Mouse (Mus musculus): ENCODE data around the gene Sipa1. TPM values are rescaled to one million over a fixed set of nuclear protein-coding genes. Genes with fewer than 3 reads are reported as not detected.
"Not testable (repeated sequence)": the region's sequence is repeated elsewhere in the genome, so short reads cannot be mapped to it uniquely, and the experiment has no call there.

Sipa1 gene
- total RNA-seq, 4 experiments from 2014 or later, result 2.1 to 6.9 (median 6.3) TPM

GRCm38 (mm10) chr19:5686954-5687353, 23.4 kb upstream of the Sipa1 start:
- not testable (repeated sequence) for DNase-seq (ENCODE audit: low spot score in 2 of 2)

DNA sequence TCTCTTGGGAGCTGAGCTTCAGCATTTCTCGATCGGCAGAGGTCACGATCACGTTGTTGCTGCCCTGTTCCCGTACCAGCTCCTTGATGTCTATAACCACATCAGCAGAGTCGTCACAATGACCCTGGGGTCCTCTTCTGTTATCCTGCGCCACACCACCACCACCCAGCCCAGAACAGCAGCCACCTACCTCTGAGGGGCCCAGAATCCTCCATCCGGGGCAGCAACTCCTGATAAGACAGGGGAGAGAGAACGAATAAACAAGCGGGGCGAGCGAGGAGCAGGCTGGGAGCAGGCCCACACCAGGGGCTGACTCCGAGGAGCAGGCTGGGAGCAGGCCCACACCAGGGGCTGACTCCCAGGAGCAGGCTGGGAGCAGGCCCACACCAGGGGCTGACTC, 22.9 kb upstream of the Sipa1 start:
- DNase-seq (ENCODE audit: low spot score in 2 of 2), result no peak

DNA sequence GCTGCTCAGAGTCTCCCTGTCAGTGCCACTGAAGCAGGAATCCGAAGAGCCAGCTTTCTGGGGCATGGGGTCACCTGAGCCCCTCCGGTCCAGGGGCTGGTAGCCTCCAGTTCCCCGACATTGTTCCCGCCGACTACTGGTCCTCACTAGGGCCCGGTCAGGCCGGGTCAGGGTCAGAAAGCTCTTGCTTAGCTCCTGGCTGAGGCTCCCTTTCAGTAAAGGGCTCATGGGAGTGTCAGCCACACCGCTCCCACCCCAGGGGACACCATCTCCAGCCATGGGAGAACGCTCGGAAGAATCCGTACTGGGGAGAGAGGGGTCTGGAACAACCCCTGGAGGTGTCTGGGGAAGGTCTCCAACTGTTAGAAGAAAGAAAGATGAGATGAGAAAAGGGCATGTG, 22.4 kb upstream of the Sipa1 start:
- DNase-seq (ENCODE audit: low spot score in 2 of 2), result no peak

- DNase-seq (ENCODE audit: low spot score in 2 of 2), result no peak
These were observed 21.9 kb upstream of the Sipa1 start for GRCm38 (mm10) chr19:5685431-5685830.

- DNase-seq (ENCODE audit: low spot score in 2 of 2), result no peak
These were observed 21.5 kb upstream of the Sipa1 start for GRCm38 (mm10) chr19:5684985-5685384.

DNA sequence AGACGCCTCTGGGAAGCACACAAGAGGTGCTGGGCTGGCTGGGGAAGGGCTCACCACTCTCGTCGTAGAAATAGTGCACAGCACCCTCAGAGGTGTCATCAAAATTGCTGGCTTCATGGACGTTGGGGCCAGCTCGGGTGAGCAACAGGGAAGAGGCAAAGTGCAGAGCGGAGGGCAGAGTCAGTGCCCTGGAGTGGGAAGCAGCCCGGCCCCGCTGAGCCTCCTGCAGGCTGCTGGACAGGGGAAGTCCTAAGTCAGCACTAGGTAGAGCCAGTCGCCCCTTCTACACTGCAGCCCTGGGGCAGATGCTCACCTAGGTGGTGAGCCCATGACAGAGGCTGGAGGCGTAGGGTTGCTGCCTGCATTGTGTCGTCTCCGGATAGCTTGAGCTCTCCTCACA, 20.7 kb upstream of the Sipa1 start:
- no peak for DNase-seq (ENCODE audit: low spot score in 2 of 2)

DNA sequence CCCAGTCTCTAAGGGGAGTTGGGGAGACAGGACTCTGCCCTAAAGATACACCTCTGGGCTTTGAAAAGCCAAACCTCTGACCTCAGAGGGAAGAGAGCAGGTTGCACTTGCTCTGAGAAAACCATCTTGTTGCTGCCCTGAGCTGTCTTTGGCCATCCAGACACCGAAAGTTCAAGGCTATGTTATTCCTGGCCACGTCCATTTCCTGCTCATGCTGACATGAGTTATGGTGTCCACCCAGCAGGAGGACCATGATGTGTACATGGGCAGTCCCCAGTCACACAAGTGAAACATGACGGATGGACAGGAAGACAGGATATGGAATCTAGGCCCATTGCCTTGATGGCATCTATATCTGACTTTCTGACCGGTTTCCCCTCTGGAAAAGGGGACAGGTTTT, 16.9 kb upstream of the Sipa1 start:
- no peak for DNase-seq (ENCODE audit: low spot score in 2 of 2)

GRCm38 (mm10) chr19:5668372-5668771, 4.9 kb upstream of the Sipa1 start:
- DNase-seq (ENCODE audit: low spot score in 2 of 2), result no peak

- DNase-seq (ENCODE audit: low spot score in 2 of 2), result no peak
These were observed 2.9 kb upstream of the Sipa1 start for GRCm38 (mm10) chr19:5666386-5666785.

- DNase-seq (ENCODE audit: low spot score in 2 of 2), result no peak
These were observed 2.0 kb upstream of the Sipa1 start for GRCm38 (mm10) chr19:5665465-5665864.

- DNase-seq (ENCODE audit: low spot score in 2 of 2), result no peak
These were observed 1.3 kb upstream of the Sipa1 start for GRCm38 (mm10) chr19:5664669-5665257.

DNA sequence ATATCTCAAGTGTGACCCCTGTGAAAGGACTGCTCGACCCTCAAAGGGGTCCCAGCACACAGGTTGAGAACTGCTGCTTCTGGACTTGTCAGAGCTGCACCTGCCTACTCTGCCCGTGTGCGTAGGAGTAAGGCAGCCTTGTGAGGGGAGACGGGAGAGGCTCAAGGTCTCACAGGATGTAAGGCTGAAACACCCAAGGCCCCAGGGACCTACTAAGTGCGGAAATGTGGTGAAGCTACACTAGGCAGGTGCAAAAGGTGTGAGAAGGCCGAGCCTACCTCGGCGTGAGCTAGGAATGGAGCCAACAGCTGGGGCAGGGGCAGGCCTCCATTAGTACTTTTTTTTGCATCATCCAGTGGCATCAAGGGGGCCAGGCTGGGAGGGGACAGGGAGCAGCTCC, 1.2 kb downstream of the Sipa1 start:
- no peak for DNase-seq (ENCODE audit: low spot score in 2 of 2)

- DNase-seq (ENCODE audit: low spot score in 2 of 2), result no peak
These were observed 2.4 kb downstream of the Sipa1 start for GRCm38 (mm10) chr19:5660942-5661751.

DNA sequence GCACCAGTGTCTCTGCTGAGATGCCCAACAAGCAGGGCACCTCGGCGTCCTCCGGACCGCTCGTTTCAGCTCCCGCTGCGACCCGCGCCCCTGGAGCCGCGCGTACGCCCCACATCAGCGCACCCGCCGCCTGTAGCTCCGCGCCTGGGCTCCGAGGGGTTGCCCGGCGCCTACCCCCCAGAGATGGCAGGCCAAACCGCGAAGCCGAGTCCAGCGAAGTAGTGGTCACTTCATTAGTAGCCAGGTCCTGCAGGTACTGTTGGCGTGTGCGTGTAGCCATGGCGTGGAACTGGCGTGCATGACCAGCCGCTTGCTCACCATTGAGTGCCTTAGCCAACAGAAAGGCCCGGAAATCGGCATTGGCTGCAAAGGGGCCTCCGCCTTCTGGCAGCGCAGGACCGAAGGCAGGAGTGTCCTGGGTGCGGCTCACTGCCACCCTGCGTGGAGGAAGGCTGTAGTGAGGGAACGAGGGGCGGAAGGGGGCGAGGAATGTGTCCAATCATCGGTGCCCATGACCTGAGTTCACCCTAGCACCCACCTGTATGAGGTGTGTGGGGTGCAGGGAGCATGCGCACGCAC, 8.7 kb downstream of the Sipa1 start:
- DNase-seq (ENCODE audit: low spot score in 2 of 2), result no peak

DNA sequence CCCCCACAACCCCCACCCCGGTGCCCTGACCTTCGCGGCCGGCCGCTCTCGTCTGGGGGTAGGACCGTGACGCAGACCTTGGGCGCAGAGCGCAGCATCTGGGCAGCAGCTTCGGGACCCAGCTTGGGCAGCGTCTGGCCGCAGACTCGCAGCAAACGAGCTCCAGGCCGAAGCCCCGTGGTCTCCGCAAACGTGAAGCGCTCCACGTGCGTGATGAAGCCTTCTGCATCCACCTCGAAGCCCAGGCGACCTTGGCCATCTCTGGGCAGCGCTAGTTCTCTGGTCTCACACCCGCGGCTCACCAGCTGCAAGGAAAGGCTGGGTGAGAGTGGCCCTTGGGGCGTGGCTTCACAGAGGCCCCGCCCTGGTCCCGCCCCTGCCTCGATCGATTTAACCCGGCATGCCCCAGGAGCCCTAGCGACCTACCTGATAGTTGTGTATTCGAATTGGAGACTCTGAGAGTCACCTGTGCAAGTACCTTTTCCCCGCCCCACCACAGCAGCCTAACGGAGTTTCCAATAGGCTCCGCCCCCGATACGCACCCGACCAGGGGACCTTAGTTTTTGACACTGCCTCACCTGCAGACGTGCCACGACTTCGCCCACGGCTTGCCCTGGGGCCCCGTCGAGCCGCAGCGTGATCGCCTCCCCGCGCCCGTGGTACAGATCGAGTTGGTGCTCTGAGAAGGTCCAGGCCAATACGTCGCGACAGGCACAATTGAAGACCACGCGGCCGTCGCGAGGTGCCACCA, 9.4 kb downstream of the Sipa1 start:
- DNase-seq (ENCODE audit: low spot score in 2 of 2), result no peak

GRCm38 (mm10) chr19:5652570-5652969, 10.9 kb downstream of the Sipa1 start:
- DNase-seq (ENCODE audit: low spot score in 2 of 2), result no peak

GRCm38 (mm10) chr19:5651502-5652274, 11.8 kb downstream of the Sipa1 start:
- DNase-seq (ENCODE audit: low spot score in 2 of 2), result no peak

DNA sequence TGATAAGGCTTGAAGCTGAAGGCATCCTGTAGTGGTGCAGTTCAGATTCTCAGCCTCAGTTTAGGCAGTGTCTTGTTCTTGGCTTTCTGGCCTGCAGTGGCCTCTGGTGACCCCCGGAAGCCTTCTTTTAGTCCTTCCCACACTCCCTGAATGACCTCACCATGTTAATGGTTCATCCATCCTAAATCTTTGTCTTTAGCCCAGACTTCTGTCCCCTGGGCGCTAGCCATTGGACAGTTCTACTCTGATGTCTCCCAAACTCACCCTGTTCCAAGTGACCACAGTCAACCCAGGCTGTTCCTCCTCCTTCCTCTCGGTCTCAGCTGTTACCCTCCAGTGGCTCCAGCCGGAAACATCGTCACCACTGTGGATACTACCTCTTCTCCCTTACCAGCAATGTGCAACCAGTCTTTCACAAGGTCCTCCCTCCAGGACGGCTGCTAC, 14.2 kb downstream of the Sipa1 start:
- DNase-seq (ENCODE audit: low spot score in 2 of 2), result peak; percentile 58 to 66

- peak; percentile 69 to 78 for DNase-seq (ENCODE audit: low spot score in 2 of 2)
These were observed 14.9 kb downstream of the Sipa1 start for GRCm38 (mm10) chr19:5648401-5649297.

DNA sequence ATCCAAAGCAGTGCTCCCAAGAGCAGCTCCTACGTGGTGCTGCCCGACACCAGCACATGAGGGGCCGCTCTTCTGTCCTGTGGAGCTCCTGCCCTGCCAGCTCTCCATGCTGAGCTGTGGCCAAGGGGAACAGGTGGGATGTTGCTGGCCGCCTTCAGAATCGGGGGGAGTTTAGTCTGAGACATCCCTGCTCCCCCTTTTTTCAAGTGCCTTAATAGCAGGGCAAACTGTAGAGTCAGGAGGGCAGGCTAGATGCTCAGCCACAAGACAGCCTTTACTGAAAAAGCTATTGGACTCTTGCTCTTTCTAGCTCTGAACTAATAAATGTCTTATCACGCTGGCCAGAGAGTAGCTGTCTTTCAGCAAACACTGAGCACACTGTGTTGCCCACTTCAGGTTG, 15.7 kb downstream of the Sipa1 start:
- no peak for DNase-seq (ENCODE audit: low spot score in 2 of 2)

Data from gastrocnemius, adult 8-10 months (tissue).